Comparison of ENCODE assay signal across 14 mouse cellular contexts in the genomic region with DNA sequence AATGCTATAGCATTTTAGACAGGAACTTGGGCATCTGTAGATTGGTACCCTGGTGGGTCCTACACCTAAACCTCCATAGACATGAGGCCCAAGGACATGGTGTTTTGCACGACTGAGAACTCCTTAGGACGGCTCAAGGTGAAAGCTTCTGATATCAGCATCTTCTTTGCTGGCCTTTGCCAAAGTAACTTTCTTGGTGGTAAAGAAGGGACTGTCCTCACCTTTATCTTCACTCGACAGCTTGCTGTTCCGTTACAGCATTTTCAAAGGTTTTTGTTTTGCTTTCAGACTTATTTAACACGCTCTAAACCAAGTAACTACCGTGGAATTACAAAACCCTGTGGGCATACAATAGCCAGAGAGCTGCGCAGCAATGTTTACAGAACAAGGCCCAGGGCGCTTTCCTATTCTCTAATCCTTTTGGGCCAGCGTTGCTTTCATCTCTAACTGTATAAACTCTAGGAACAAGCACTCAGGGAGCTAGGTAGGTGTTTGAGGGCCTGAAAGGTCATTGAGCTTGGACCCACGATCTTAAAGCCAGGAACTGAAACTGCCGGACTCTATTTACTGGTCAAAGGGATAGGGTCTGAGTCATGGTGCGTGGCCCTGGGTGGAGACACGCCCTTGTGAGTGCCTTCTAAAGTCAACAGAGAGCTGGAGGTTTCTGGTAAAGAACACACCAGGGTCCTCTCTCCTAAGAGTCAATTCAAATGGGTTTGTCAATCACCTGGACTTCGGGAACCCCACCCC. TPM values are rescaled to one million over a fixed set of nuclear protein-coding genes. Genes with fewer than 3 reads are reported as not detected.
DNase-seq lines count a peak whose midpoint lies in the region; ATAC-seq and TF ChIP-seq lines count a peak whose summit lies in the region.
"Had no signal": no experiment of that assay in that cellular context is flagged by ENCODE, and none has a peak within 500 bp of the region (broad histone marks: within the 10 kb centered on the region; RNA-seq: fewer than 3 reads in every experiment).

No protein-coding gene starts in this region.

- no peaks in the 10 kb centered on the region for H3K9me3 ChIP-seq in intestine, postnatal 0 days (ENCODE audit: control insufficient read depth)
- H3K9me3 ChIP-seq: heart, embryonic 15.5 days; midbrain, embryonic 15.5 days had no signal

- no peak overlapping the region for H3K4me2 ChIP-seq in intestine, postnatal 0 days (replicated peaks; ENCODE audit: low read depth)
- H3K4me2 ChIP-seq: heart, embryonic 15.5 days; midbrain, embryonic 15.5 days had no signal

- peak; percentile 51 for DNase-seq in 3T3-L1 (ENCODE audit: low read depth, low spot score)
- peak; percentile 74 for DNase-seq in MEL-GATA-1-ER (ENCODE audit: extremely low read depth, low read depth)
- no peak for DNase-seq in frontal cortex, adult 2 months (ENCODE audit: extremely low spot score in 1 of 2, low spot score in 1 of 2)
- DNase-seq in right cerebral cortex, postnatal 14 days: no peak
- DNase-seq in kidney, adult 8-10 months: no peak
- no peak for DNase-seq in heart, postnatal 14 days
- DNase-seq: kidney, adult 9 months; thymus, postnatal 36 days had no signal

- no peak for TF ChIP-seq CTCF in intestine, postnatal 0 days (IDR thresholded peaks at IDR 0.05; ENCODE audit: low read depth)

- H3K27ac ChIP-seq in intestine, postnatal 0 days (ENCODE audit: low read depth, low read length): no peak overlapping the region
- H3K27ac ChIP-seq: heart, embryonic 15.5 days; midbrain, embryonic 15.5 days had no signal

- ATAC-seq in intestine, postnatal 0 days: peak; percentile 42
- ATAC-seq in megakaryocyte, adult 5-6 weeks (ENCODE audit: poor library complexity, severe bottlenecking): peak; percentile 77
- ATAC-seq: midbrain, embryonic 15.5 days; Patski had no signal

- no peak overlapping the region for H3K9ac ChIP-seq in intestine, postnatal 0 days (ENCODE audit: low read depth, low read length)
- H3K9ac ChIP-seq: heart, embryonic 15.5 days; midbrain, embryonic 15.5 days had no signal

- H3K4me3 ChIP-seq in intestine, postnatal 0 days (ENCODE audit: low read depth, low read length): no peak overlapping the region
- H3K4me3 ChIP-seq: heart, embryonic 15.5 days; midbrain, embryonic 15.5 days had no signal

- H3K36me3 ChIP-seq in intestine, postnatal 0 days (ENCODE audit: control insufficient read depth, insufficient read depth): no peaks in the 10 kb centered on the region
- H3K36me3 ChIP-seq: heart, embryonic 15.5 days; midbrain, embryonic 15.5 days had no signal

- 0 out of 2 replicates have a peak, but pooled peaks cover 7% of the 10 kb centered on the region for H3K4me1 ChIP-seq in intestine, postnatal 0 days (replicated peaks; ENCODE audit: control insufficient read depth, insufficient read depth, low read length)

- intact Hi-C loops in heart, postnatal 14 days (cut with DNase I): no loop called here

- 62% methylated on average over 14 of the region's 14 CpGs for WGBS in intestine, postnatal 0 days

- H3K27me3 ChIP-seq in intestine, postnatal 0 days (replicated peaks; ENCODE audit: control insufficient read depth, insufficient read depth, low read length): no peaks in the 10 kb centered on the region
- H3K27me3 ChIP-seq: heart, embryonic 15.5 days; midbrain, embryonic 15.5 days; Patski had no signal

RNA-seq across cellular contexts. Expression of a gene that starts 21.5 kb away (rescaled TPM):
- not detected in 2 replicates for polyA plus RNA-seq in intestine, postnatal 0 days (2015; fragmentation: Nextera tagmentation; extraction: Ambion mirVana)
- not detected in 2 replicates for total RNA-seq in megakaryocyte, adult 5-6 weeks (2015)
- total RNA-seq in megakaryocyte, adult 5-6 weeks (2017): not detected in 2 replicates
- polyA plus RNA-seq in frontal cortex, adult 2 months (2012; rRNA removed): 0.10 and 0.19 TPM in 2 replicates
- total RNA-seq in heart, postnatal 14 days (2021): under 1 TPM in 1 of 2 experiments, not detected in 1; 0.19 TPM
- total RNA-seq: left cerebral cortex, postnatal 25 days had no signal
- polyA plus RNA-seq: heart, embryonic 15.5 days; Patski had no signal

RNA-seq across cellular contexts. Expression of a gene that starts 50.1 kb away (rescaled TPM):
- polyA plus RNA-seq in intestine, postnatal 0 days (2015; fragmentation: Nextera tagmentation; extraction: Ambion mirVana): 290 and 292 TPM in 2 replicates
- 169 and 178 TPM in 2 replicates for total RNA-seq in megakaryocyte, adult 5-6 weeks (2015)
- 110 and 122 TPM in 2 replicates for total RNA-seq in megakaryocyte, adult 5-6 weeks (2017)
- 89.6 and 91.4 TPM in 2 replicates for polyA plus RNA-seq in frontal cortex, adult 2 months (2012; rRNA removed)
- total RNA-seq in heart, postnatal 14 days (2021): 10 to 100 TPM; 84.0 to 95.2 TPM

Comparison
In these comparisons a context has a peak if more than half of its experiments do, and no peak if none do; other contexts are left out.
1. DNase-seq: peak in 3T3-L1 (single experiment) and MEL-GATA-1-ER (single experiment); none in frontal cortex, adult 2 months (0 of 2), right cerebral cortex, postnatal 14 days (single experiment), kidney, adult 8-10 months (0 of 2) and heart, postnatal 14 days (0 of 2).